Mouse (Mus musculus) hindbrain, embryonic 14.5 days (tissue): ENCODE data around the gene S100a3. TPM values are rescaled to one million over a fixed set of nuclear protein-coding genes. Genes with fewer than 3 reads are reported as not detected.
A peak's percentile ranks its signal among the peaks of the same experiment; 100 is the strongest.

ENCODE experiments used
- ATAC-seq: fragments of 200-750 bp; cut with Nextera tagmentation; 2 replicates; pipeline ENCODE4 v1.8.0; 2017; ENCODE audit warnings: moderate number of reproducible peaks, mild to moderate bottlenecking, moderate TSS enrichment, moderate library complexity; ENCODE audit not compliant: low FRiP score
- DNase-seq: peaks from one replicate; pipeline ENCODE4 v3.0.0-alpha.2; 2015; ENCODE audit warnings: low spot score
- H3K27ac ChIP-seq: fragments of 300-500 bp; sonication (generic); 2 replicates; pipeline ENCODE4 v1.5.1; 2014; ENCODE audit warnings: mild to moderate bottlenecking, moderate library complexity
- H3K27me3 ChIP-seq: fragments of 300-500 bp; sonication (generic); 2 replicates; pipeline ENCODE4 v1.6.1; 2014; ENCODE audit warnings: mild to moderate bottlenecking, low read length, mixed read lengths; ENCODE audit not compliant: control insufficient read depth, insufficient read depth
- H3K36me3 ChIP-seq: fragments of 300-500 bp; sonication (generic); replicated peaks from 2 replicates; pipeline ENCODE4 v1.6.1; 2014; ENCODE audit not compliant: control insufficient read depth, insufficient read depth
- H3K4me1 ChIP-seq: fragments of 300-500 bp; sonication (generic); replicated peaks from 2 replicates; pipeline ENCODE4 v1.6.1; 2014; ENCODE audit warnings: antibody characterized with exemption, low read length, mixed read lengths; ENCODE audit not compliant: control insufficient read depth, insufficient read depth
- H3K4me2 ChIP-seq: fragments of 300-500 bp; sonication (generic); replicated peaks from 2 replicates; pipeline ENCODE4 v1.6.1; 2014; ENCODE audit warnings: mild to moderate bottlenecking, moderate library complexity
- H3K4me3 ChIP-seq: fragments of 300-500 bp; sonication (generic); replicated peaks from 2 replicates; pipeline ENCODE4 v1.5.1; 2014; ENCODE audit warnings: mild to moderate bottlenecking, low read length
- H3K9ac ChIP-seq: fragments of 300-500 bp; sonication (generic); 2 replicates; pipeline ENCODE4 v1.6.1; 2014
- H3K9me3 ChIP-seq: fragments of 300-500 bp; sonication (generic); 2 replicates; pipeline ENCODE4 v1.6.1; 2016; ENCODE audit warnings: low read length; ENCODE audit not compliant: control insufficient read depth
- WGBS: fragments of 180-500 bp; shearing (Covaris S2); extraction: QIAGEN DNeasy Blood & Tissue Kit; methylation state at CpG from one replicate; pipeline ENCODE4 v1.1.7; 2014; 5-methylcytosine and 5-hydroxymethylcytosine counted together
- polyA plus RNA-seq: library from polyadenylated mRNA; unstranded; fragments of >200 nt; fragmentation: Nextera tagmentation; extraction: Ambion mirVana; gene quantifications from 2 replicates; pipeline ENCODE4 v1.2.1, GENCODE M21; 2014

S100a3 gene
- polyA plus RNA-seq, 1 experiment from 2014 or later, result 2.4 TPM

- no peaks in the 10 kb centered on the region for H3K27me3 ChIP-seq
- H3K4me2 ChIP-seq, result no peak overlapping the region
- no peaks in the 10 kb centered on the region for H3K36me3 ChIP-seq
- H3K4me3 ChIP-seq, result no peak overlapping the region
- no peak overlapping the region for H3K9ac ChIP-seq
- WGBS, result 89% methylated on average over 6 of the region's 6 CpGs
- no peaks in the 10 kb centered on the region for H3K9me3 ChIP-seq
- no peak overlapping the region for H3K27ac ChIP-seq
- H3K4me1 ChIP-seq, result no peaks in the 10 kb centered on the region
- DNase-seq (no peak), ATAC-seq (no peak)
Measured at GRCm38 (mm10) chr3:90596810-90597209, 36.4 kb downstream of the S100a3 start.

GRCm38 (mm10) chr3:90597736-90598135 lies 37.4 kb downstream of the S100a3 start:
- DNase-seq, result no peak
- H3K27ac ChIP-seq, result no peak overlapping the region
- H3K36me3 ChIP-seq, result no peaks in the 10 kb centered on the region
- H3K4me1 ChIP-seq, result no peaks in the 10 kb centered on the region
- no peak overlapping the region for H3K4me2 ChIP-seq
- 63% methylated on average over 6 of the region's 6 CpGs for WGBS
- no peak for ATAC-seq
- H3K4me3 ChIP-seq, result no peak overlapping the region
- H3K9me3 ChIP-seq, result no peaks in the 10 kb centered on the region
- no peak overlapping the region for H3K9ac ChIP-seq
- no peaks in the 10 kb centered on the region for H3K27me3 ChIP-seq

- 88% methylated on average over 4 of the region's 4 CpGs for WGBS
- Histone ChIP-seq H3K27me3 (no peaks in the 10 kb centered on the region), H3K4me2 (no peak overlapping the region), H3K4me1 (no peaks in the 10 kb centered on the region), H3K9ac (no peak overlapping the region), H3K4me3 (no peak overlapping the region), H3K36me3 (no peaks in the 10 kb centered on the region), H3K9me3 (no peaks in the 10 kb centered on the region), H3K27ac (no peak overlapping the region)
- DNase-seq (no peak), ATAC-seq (no peak)
Measured at GRCm38 (mm10) chr3:90598212-90598611, 37.8 kb downstream of the S100a3 start.

GRCm38 (mm10) chr3:90599401-90599800 lies 39.0 kb downstream of the S100a3 start:
- Histone ChIP-seq H3K9ac (no peak overlapping the region), H3K27me3 (no peaks in the 10 kb centered on the region), H3K27ac (no peak overlapping the region), H3K4me1 (0 out of 2 replicates have a peak, but pooled peaks cover 3% of the 10 kb centered on the region), H3K9me3 (no peaks in the 10 kb centered on the region), H3K4me2 (no peak overlapping the region), H3K36me3 (no peaks in the 10 kb centered on the region), H3K4me3 (no peak overlapping the region)
- DNase-seq, result no peak
- ATAC-seq, result no peak
- WGBS, result 72% methylated on average over 3 of the region's 3 CpGs

- Histone ChIP-seq H3K4me1 (0 out of 2 replicates have a peak, but pooled peaks cover 5% of the 10 kb centered on the region), H3K27me3 (no peaks in the 10 kb centered on the region), H3K27ac (no peak overlapping the region), H3K4me2 (no peak overlapping the region), H3K36me3 (no peaks in the 10 kb centered on the region), H3K9ac (no peak overlapping the region), H3K4me3 (no peak overlapping the region), H3K9me3 (no peaks in the 10 kb centered on the region)
- ATAC-seq (no peak), DNase-seq (no peak)
- WGBS, result 85% methylated on average over 6 of the region's 6 CpGs
Measured at GRCm38 (mm10) chr3:90600036-90600435, 39.7 kb downstream of the S100a3 start.

GRCm38 (mm10) chr3:90600458-90601195 lies 40.2 kb downstream of the S100a3 start:
- Histone ChIP-seq H3K9me3 (no peaks in the 10 kb centered on the region), H3K36me3 (no peaks in the 10 kb centered on the region), H3K27ac (no peak overlapping the region), H3K4me3 (no peak overlapping the region), H3K4me1 (0 out of 2 replicates have a peak, but pooled peaks cover 5% of the 10 kb centered on the region), H3K27me3 (no peaks in the 10 kb centered on the region), H3K4me2 (no peak overlapping the region), H3K9ac (no peak overlapping the region)
- DNase-seq (no peak), ATAC-seq (no peak)
- WGBS, result 85% methylated on average over 8 of the region's 8 CpGs

GRCm38 (mm10) chr3:90601486-90602110 lies 41.2 kb downstream of the S100a3 start, which contains the start of gene Gm42674:
Gene Gm42674 (plus strand): TSS chr3:90601904.
- Histone ChIP-seq H3K9ac (no peak within 1 kb of the TSS), H3K4me1 (0 out of 2 replicates have a peak, but pooled peaks cover 5% of the 10 kb centered on the region), H3K9me3 (no peaks in the 10 kb centered on the region), H3K36me3 (no peaks in the 10 kb centered on the region), H3K4me3 (no peak within 1 kb of the TSS), H3K27ac (no peak within 1 kb of the TSS), H3K27me3 (no peaks in the 10 kb centered on the region), H3K4me2 (no peak within 1 kb of the TSS)
- DNase-seq (no peak), ATAC-seq (no peak)
- 85% methylated on average over 11 of the region's 11 CpGs for whole genome bisulfite sequencing

GRCm38 (mm10) chr3:90603623-90604022 lies 43.2 kb downstream of the S100a3 start, which contains the start of gene S100a4:
Gene S100a4 (plus strand): TSS chr3:90603771.
- Histone ChIP-seq H3K27me3 (no peaks in the 10 kb centered on the region), H3K9ac (no peak within 1 kb of the TSS), H3K9me3 (no peaks in the 10 kb centered on the region), H3K4me3 (no peak within 1 kb of the TSS), H3K27ac (no peak within 1 kb of the TSS), H3K4me2 (no peak within 1 kb of the TSS), H3K36me3 (no peaks in the 10 kb centered on the region), H3K4me1 (0 out of 2 replicates have a peak, but pooled peaks cover 5% of the 10 kb centered on the region)
- 71% methylated on average over 3 of the region's 3 CpGs for whole genome bisulfite sequencing
- DNase-seq (no peak), ATAC-seq (no peak)

- H3K27me3 ChIP-seq, result no peaks in the 10 kb centered on the region
- DNase-seq, result peak; percentile 66
- no peak overlapping the region for H3K4me3 ChIP-seq
- H3K27ac ChIP-seq, result no peak overlapping the region
- ATAC-seq, result peak; percentile 53; the same call in 1 of the 2 replicates
- 48% methylated on average over 4 of the region's 4 CpGs for WGBS
- no peaks in the 10 kb centered on the region for H3K36me3 ChIP-seq
- H3K4me2 ChIP-seq, result no peak overlapping the region
- 0 out of 2 replicates have a peak, but pooled peaks cover 5% of the 10 kb centered on the region for H3K4me1 ChIP-seq
- H3K9ac ChIP-seq, result no peak overlapping the region
- H3K9me3 ChIP-seq, result no peaks in the 10 kb centered on the region
Measured at GRCm38 (mm10) chr3:90604416-90604815, 44.0 kb downstream of the S100a3 start.
